Mouse (Mus musculus): Measurements from ENCODE around the gene Mreg.
"Not testable (repeated sequence)": the region's sequence is repeated elsewhere in the genome, so short reads cannot be mapped to it uniquely, and the experiment has no call there.

Mreg gene

DNA sequence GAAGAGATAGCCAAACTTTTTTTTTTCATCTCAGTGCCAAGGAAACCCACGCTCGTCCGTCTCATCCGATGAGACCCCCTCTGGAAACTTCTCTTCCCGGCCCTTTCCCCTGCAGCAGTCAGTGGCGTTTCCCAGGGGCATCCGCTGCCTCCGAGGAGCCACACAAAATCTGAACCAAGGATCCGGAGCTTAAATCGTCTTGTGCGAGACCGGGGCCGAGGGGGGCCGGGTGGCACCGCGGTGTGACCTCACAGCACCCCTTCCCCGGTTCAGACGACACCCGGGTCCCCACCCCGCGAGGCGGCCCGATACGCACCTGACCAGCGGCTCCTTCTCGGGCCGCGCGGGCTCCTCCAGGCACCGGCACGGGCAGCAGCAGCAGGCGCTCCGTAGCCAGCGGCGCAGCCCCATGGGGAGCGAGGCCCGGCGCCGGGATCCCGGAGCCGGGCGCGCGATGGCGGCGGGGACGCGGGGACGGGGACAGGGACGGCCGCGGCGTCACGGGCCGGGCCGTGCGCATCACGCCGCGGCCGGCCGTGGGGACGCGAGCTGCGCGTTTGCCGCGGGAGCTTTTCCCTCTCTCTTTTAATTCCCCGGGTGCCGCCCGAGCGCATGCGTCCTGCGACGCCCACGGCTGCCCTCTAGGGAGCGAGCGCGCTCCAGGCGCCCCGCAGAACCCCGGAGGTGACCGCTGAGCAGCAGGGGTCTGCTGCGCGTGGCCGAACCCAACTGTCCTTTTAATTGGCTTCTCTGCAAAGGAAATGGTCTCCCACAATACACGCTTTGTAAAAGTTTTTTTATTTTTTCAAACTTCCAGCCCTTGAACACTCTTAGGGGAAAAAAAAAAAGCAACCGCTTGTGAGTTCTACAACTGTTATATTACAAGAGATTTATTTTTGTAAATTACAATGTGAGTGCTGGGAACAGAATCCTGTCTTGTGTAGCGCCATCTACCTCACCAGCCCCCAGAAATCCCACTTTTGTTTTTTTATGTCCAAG lies at the start of gene Mreg:
Gene Mreg (minus strand): TSS at position 607 of the 999 bp plus-strand sequence.
- DNase-seq (ENCODE audit: low spot score), result peak; percentile 26

DNA sequence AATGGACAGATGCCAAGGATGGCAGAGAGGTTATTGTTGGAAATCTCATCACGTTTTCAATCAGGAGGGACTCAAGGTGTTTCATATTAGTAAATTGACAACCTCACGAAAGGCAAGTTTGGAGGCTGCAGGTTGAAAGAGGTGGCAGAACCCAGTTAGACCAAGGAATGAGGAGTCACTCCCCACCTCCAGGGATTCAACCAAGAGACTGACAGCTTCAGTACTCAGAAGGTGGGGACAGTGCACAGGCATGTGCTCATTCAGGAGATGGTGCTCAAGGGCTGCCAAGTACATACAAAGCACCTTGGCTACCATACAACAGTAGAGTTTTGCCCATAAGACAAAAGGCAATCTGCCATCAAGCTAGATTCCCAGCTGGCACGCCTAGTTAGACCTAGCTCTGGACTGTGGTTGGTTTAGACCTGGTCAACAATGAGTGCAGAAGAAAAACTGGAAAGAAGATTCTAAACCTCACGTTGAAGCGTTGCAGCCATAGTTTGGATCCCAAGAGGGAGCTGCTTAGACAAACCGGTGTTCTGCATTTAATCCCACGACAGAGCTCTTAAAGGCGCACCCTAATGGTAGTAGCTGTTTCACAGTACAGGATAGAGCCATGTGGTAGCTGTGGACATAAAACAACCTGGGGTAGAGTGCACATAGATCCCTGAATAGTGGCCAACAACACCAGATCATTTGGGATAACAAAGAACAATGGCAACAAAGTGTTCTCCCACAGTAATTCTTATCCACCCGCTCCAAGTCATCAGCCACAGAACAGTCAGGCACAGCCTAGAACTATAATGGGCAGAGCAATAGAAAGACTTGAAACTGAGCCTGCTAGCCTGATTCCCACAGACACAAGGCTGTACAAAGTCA lies 44.5 kb upstream of the Mreg start:
- DNase-seq (ENCODE audit: low spot score), result no peak

DNA sequence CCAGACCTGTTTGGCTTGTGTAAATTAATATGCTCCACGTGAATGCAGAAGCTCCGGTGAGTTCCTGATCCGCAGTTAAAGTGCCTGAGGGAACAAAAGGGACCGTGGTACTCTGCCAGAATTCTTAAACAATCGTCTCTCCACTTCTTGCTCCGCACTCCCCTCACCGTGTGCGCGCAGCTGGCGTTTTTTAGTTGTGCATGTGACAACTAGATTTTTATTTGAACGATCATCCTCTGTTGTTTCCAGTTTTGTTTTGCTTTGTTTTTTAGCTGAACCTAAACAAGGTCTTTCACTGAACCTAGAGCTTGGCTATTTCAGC lies 43.7 kb upstream of the Mreg start:
- no peak for DNase-seq (ENCODE audit: low spot score)

DNA sequence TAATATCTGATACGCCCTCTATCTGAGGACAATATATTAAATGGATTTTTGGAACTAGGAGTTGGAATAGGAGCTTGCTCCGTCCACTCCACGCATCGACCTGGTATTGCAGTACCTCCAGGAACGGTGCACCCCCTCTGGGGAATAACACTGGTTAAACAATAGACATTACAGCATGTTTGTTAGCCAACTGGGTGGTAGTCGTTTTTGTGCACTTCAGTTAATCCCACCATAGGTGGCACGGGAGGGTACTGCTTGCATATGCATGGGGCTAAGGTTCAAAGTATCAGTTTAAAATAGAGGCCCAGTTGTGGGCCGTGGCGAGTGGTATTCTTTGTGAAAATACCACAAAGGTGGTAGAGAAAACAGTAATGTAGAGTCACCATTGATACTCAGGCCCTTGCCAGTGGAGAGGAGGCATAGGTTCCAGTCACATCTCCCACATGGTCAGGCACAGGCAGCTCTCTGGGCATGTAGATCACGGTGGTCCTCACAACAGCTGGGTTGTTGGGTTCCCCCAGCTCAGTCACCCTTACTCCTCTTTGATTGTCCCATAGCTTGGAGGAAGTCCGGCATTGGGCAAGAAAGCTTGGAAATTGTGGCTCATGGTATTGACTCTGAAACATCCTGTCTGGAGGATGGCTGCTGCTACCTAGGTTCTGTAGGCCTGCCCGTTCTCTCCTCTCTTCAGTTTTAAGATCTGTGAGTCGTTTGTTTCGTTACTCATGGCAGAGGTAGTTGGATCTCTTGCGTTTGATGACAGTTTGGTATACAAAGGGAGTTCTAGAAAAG lies 43.2 kb upstream of the Mreg start:
- peak; percentile 59 for DNase-seq (ENCODE audit: low spot score)

DNA sequence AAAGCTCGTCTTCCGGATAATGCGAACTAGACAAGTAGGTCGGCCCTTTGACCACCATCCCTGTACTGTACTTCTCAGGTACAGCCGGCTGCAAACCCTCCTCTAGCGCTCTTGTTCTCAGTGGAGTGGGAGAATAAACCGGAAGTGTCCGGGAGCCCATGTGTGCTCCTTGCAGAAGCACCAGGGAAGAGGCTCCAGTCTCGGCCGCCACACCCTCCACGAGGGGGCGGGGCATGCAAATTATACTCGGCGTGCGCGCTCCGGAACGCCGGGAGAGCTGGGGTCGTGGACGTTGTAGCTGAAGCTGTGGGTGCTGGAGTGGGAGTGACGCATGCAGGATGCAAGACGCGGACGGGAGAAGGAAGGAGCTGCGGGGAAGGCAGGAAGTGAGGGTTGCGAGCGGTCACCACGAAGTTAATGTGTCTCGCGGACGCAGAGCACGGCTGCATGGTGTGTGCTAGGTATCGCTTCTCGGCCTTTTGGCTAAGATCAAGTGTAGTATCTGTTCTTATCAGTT lies 42.5 kb upstream of the Mreg start:
- DNase-seq (ENCODE audit: low spot score), result peak; percentile 80

DNA sequence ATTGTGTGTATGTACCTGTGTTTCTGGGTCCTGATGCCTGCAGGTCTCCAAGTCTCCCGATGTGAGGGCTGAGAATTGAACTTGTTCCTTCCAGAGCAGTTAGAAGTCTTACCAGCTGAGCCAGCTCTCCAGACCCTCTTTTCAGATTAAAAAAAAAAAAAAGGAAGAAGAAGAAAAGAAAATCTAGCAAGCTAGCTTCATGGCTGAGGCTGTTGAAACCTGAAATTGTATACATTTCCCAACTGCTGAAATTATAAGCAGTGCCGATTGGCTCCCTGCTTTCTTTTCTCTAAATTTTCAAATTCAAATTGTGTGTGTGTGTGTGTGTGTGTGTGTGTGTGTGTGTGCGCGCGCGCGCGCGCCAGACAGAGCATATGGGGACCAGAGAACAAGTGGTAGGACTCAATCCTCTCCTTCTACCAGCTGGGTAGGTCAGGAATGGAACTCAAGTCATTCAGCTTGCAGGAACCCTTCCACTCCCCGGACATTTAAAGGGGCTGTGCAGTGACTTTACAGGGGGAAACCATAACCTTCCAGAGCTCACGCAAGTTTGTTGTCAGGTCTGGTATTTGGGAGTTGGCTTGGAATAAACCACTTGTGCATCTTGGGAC lies 41.9 kb upstream of the Mreg start:
- DNase-seq (ENCODE audit: low spot score), result no peak

DNA sequence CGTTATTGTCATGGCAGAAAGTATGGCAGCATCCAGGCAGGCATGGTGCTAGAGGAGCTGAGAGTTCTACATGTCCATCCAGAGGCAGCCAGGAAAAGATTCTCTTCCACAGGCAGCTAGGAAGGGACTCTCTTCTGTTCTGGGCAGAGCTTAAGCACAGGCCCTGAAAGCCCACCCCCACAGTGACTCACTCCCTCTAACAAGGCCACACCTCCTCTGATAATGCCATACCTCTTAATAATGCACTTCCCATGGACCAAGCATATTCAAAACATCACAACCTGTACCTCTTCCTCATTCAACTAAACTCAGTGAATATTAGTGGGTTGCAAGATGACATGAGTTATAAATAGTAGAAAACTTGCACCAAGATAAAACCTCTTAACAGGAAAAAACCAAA lies 39.7 kb upstream of the Mreg start:
- DNase-seq (ENCODE audit: low spot score), result no peak

DNA sequence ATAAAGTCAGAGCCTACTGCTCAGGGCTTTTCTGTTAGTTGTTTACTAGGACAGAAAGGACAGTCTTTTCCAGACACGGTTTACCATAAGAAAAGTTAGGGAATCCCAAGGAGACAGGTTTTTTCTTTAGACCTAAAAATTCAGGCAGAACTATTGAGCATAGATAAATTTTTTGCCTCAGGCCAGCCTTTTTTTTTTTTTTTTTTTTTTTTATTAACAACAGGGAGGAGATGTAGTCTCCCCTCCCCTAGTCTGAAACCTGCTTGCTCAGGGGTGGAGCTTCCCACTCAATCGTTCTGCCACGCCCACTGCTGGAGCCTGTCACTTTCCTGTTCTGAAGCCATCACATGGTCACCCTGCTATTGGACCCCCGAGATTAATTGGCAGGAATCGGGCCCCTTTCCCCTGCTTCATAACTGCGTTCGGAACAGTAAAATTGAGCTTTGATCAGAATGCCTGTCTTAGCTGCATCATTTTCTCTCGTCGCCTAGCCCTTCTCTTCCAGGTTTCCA lies 36.2 kb upstream of the Mreg start:
- not testable (repeated sequence) for DNase-seq (ENCODE audit: low spot score)

DNA sequence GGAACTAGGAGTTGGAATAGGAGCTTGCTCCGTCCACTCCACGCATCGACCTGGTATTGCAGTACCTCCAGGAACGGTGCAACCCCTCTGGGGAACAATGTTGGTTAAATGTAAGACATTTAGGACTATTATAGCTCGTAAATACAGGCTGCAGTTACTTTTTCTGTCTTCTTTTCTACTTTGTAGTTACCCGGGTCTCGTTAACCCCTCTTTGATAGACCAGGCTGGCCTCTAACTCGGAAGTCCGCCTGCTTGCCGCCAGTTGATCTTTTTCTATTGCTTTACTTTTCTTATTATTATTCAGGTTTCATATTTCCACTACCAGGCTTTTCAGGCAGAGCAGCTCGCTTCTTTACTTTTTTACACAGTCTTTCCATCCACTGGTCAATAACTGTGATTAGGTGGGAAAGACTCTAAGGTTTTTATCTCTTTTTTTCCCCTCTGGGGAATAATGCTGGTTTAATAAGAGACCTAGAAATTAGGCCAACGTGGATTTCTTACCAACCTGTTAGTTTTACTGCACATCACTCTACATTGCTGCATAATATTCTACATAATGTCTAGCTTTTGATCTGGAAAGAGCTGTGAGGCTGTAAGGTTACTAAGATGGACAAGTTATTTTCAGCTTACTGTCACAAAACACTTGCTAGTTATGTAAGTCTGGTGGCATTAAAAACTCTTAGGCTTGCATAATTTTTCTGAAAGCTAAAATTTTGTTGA lies 32.4 kb upstream of the Mreg start:
- DNase-seq (ENCODE audit: low spot score), result no peak

DNA sequence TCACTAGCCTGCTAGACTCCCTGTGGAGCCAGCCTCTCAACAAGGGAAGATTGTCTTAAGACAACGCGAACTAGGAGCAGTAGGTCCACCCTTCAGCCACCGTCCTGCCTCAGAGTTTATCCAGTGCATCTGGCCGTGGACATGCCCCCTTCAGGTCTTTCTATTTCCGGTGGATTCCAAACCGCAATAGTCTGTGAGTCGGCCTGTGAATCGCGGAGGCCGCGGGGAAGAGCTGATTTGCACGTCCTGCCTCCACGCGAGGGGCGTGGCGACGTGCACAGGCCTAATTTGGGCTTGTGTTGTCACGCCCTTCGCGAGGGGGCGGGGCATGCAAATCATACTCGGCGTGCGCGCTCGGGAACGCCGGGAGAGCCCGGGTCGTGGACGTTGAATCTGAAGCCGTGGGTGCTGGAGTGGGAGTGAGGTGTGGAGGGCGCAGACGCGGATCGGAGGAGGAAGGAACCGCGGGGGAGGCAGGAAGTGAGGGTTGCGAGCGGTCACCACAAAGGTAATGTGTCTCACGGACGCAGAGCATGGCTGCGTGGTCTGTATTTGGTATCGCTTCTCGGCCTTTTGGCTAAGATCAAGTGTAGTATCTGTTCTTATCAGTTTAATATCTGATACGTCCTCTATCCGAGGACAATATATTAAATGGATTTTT lies 31.7 kb upstream of the Mreg start:
- DNase-seq (ENCODE audit: low spot score), result peak; percentile 95

DNA sequence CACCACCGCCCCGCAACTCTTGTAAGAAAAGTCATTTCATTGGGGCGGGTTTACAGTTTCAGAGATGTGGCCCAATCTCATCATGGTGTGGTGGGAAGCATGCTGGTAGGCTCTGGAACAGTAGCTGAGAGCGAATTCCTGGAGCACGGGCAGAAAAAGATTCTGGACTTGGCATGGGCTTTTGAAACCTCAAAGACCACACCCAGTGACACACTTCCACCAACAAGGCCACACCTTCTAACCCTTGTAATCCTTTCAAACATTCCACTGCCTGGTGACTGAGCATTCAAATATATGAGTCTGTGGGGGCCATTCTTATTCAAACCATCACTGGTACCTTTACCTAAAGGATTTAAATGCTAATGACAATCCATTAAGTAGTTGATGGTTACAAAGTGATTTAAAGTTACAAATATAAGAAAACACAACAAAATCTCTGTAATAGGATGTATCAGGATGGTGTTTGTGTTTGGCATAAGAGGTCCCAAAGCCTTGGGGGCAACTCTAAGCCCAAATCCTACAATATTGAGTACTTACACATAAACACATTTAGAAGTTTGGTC lies 30.6 kb upstream of the Mreg start:
- no peak for DNase-seq (ENCODE audit: low spot score)

DNA sequence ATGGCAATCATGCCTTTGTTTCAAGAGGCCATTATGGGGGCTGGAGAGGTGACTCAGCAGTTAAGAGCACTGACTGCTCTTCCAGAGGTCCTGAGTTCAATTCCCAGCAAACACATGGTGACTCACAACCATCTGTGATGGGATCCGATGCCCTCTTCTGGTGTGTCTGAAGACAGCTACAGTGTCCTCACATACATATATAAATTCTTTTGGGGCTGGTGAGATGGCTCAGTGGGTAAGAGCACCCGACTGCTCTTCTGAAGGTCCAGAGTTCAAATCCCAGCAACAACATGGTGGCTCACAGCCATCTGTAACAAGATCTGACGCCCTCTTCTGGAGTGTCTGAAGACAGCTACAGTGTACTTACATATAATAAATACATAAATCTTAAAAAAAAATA lies 27.0 kb upstream of the Mreg start:
- not testable (repeated sequence) for DNase-seq (ENCODE audit: low spot score)

DNA sequence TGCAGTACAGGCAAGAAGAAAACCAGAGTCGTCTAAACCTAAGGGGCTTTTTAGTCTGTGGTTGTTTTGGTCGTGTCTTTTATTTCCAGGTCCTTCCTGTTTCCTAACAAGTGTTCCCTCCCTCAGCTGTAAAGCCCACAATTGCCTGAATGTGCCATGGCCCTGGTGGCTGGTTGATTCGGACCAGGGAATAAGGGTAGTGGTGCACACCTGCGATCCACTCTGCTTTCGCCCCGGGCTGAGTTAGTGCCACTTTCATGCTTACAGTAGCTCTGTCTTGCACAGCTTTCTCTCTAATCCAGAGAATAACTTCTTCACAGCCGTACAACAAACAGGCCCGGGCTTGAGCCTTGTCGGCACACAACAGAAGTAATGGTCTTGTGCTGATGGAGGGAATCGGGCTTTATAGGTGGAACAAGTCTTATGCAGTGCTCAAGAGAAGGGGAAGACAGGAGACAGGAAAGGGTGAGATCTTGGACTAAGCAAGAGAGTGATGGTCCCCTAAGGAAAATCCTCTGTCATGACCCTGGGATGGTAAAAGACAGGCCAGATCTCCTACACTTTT lies 26.0 kb upstream of the Mreg start:
- DNase-seq (ENCODE audit: low spot score), result no peak

DNA sequence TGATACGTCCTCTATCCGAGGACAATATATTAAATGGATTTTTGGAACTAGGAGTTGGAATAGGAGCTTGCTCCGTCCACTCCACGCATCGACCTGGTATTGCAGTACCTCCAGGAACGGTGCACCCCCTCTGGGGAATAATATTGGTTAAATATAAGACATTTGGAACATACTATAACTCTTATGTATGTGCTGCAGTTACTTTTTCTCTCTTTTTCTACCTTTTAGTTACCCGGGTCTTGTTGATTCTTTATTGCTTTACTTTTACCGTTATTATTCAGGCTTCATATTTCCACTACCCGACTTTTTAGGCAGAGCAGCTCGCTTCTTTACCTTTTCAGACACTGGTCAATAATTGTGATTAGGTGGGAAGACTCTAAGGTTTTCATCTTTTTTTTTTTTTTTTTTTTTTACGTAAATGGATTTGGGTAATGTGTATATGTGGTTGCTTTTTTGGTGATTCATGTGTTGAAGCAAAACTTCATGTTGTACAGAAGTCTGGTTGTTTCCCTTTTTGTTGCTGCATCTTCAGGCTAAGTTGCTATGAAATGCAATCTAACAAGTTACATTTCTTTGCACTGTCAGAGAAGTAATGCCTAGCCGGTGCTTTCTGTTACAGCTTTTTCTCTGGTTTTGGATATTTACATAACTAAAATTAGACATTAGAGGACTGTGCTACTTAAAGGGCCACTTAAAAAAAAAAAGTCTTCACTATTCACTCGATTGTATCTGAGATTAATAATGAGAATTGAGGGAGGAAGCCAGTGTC lies 25.1 kb upstream of the Mreg start:
- peak; percentile 61 for DNase-seq (ENCODE audit: low spot score)

DNA sequence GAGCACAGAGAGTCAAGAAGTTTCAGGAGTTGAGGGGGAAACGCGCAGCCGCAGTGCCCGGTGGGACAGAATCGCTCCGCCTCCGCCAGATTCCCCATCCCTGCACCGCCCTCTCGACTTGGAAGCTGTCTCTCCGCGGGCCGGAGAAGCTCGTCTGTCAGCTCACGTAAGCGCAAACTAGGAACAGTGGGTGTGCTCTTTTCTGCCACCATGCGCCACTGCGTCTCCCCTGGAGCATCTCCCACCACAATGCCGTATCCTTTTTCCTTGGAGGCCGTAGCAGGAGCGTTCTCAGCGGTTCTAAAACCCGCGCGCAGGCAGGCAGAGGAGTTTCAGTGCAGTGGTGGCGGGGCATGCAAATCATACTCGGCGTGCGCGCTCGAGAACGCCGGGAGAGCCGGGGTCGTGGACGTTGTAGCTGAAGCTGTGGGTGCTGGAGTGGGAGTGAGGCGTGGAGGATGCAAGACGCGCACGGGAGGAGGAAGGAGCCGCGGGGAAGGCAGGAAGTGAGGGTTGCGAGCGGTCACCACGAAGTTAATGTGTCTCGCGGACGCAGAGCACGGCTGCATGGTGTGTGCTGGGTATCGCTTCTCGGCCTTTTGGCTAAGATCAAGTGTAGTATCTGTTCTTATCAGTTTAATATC lies 24.4 kb upstream of the Mreg start:
- DNase-seq (ENCODE audit: low spot score), result peak; percentile 47

DNA sequence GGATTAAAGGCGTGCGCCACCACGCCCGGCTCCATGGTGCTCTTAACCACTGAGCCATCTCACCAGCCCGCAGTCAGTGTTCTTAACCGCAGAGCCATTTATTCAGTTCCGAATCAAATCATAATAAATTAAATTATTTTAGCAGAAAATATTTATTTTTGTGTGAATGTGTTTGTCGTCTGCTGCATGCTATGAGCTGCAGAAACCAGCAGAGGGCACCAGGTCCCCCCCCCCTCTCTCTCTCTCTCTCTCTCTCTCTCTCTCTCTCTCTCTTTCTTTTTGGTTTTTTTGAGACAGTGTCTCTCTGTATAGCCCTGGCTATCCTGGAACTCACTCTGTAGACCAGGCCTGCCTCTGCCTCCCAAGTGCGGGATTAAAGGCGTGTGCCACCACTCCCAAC lies 20.5 kb upstream of the Mreg start:
- not testable (repeated sequence) for DNase-seq (ENCODE audit: low spot score)

DNA sequence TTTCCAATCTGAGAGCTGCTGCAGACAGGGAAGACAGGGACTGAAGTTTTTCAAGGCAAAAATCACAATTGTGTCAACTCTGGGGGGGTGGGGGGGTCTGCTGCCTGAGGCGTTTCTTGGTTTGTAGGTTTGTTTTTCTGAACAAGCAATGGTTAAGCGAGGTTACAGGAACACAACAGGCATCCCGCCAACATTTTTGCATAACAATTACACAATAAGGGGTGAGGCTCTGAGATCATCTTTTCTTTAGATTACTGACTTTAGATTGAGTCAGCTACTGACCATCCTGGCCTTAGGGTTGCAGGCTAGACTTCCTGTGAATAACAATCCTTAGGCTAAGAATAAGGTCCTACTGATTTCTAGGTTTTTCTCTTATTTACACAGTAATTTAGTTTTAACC lies 16.9 kb upstream of the Mreg start:
- DNase-seq (ENCODE audit: low spot score), result no peak

DNA sequence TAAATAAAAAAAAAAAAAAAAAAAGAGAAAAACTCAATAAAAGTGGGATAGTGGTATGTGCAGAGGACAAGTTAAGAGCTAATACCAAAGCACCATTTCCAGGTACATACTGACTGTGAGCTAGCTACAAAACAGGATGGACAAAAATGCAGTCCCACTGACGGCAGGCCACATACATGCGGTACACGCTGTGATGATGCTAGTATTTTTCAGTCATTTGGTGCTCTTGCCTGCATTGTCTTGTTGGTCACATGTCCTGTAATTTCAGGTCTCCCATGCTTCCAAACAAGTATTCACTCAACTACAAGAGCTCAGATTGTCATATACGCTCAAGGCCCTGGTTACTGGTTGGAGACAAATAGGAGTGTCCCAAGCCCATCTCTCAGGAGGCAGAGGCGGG lies 15.4 kb upstream of the Mreg start:
- DNase-seq (ENCODE audit: low spot score), result no peak

Measured in left cerebral cortex, adult 11 months (tissue).